Mouse (Mus musculus): ENCODE measurements at regions not wholly inside any gene's neighbourhood (a gene's known extent, or its start where the extent isn't known, plus 50 kb on each side); places are given as distances from the start of the nearest gene placed in this dataset.

- WGBS = 69% methylated on average over 7 of the region's 7 CpGs
Observed at GRCm38 (mm10) chr16:28105866-28106265, 647.0 kb downstream of the Fgf12 start.

DNA sequence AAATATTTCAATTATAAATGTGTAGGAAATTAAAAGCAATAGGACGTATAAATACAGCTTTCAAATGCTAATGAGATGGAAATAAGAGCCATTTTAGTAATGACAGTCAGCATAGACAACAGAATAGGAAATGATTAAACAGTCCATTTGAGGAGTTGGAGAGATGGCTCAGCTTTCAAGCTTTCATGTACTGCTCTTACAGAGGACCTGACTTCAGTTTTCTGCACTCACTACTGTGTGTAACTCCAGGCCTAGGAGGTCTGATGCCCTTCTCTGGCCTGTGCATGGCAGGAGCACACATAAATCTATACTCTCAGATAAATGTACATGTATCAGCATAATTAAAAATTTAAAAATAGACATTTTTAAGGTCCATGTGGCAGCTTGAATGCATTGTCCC lies 643.1 kb downstream of the Fgf12 start:
- no peak overlapping the region for H3K4me3 ChIP-seq (replicated peaks; ENCODE audit: low read length)
- no peak overlapping the region for H3K9ac ChIP-seq (ENCODE audit: low read depth, low read length, severe bottlenecking)
- H3K4me1 ChIP-seq (ENCODE audit: control insufficient read depth, insufficient read depth, low read length) = no peaks in the 10 kb centered on the region
- H3K9me3 ChIP-seq (ENCODE audit: control insufficient read depth, low read length) = no peaks in the 10 kb centered on the region
- 83% methylated on average over 1 of the region's 1 CpGs for WGBS
- no peak for TF ChIP-seq POLR2A (IDR thresholded peaks at IDR 0.05; ENCODE audit: borderline replicate concordance, extremely low read depth, insufficient read depth, insufficient read length)
- DNase-seq (ENCODE audit: low spot score) = no peak
- H3K4me2 ChIP-seq (replicated peaks; ENCODE audit: low read depth, low read length, severe bottlenecking) = no peak overlapping the region
- no peak for ATAC-seq (ENCODE audit: low FRiP score, low read depth)
- no peaks in the 10 kb centered on the region for H3K36me3 ChIP-seq (ENCODE audit: control insufficient read depth, insufficient read depth, low read length)
- H3K27ac ChIP-seq (replicated peaks; ENCODE audit: low read depth, low read length) = no peak overlapping the region
- H3K27me3 ChIP-seq (ENCODE audit: control insufficient read depth, insufficient read depth, low read length) = no peaks in the 10 kb centered on the region

More at GRCm38 (mm10) chr16:28105866-28106265, 647.0 kb downstream of the Fgf12 start:
- DNase-seq (ENCODE audit: low spot score) (no peak), ATAC-seq (ENCODE audit: low FRiP score, low read depth) (no peak)
- H3K36me3 ChIP-seq (ENCODE audit: control insufficient read depth, insufficient read depth, low read length) = no peaks in the 10 kb centered on the region
- TF ChIP-seq POLR2A (IDR thresholded peaks at IDR 0.05; ENCODE audit: borderline replicate concordance, extremely low read depth, insufficient read depth, insufficient read length) = no peak
- no peak overlapping the region for H3K4me3 ChIP-seq (replicated peaks; ENCODE audit: low read length)
- no peaks in the 10 kb centered on the region for H3K9me3 ChIP-seq (ENCODE audit: control insufficient read depth, low read length)
- no peaks in the 10 kb centered on the region for H3K4me1 ChIP-seq (ENCODE audit: control insufficient read depth, insufficient read depth, low read length)
- H3K27me3 ChIP-seq (ENCODE audit: control insufficient read depth, insufficient read depth, low read length) = no peaks in the 10 kb centered on the region
- H3K27ac ChIP-seq (replicated peaks; ENCODE audit: low read depth, low read length) = no peak overlapping the region
- no peak overlapping the region for H3K4me2 ChIP-seq (replicated peaks; ENCODE audit: low read depth, low read length, severe bottlenecking)
- no peak overlapping the region for H3K9ac ChIP-seq (ENCODE audit: low read depth, low read length, severe bottlenecking)

Data from limb, embryonic 14.5 days (tissue).